Mouse (Mus musculus) lung, postnatal 0 days (tissue): ENCODE results near the gene Slc38a1.

Experiments
- CTCF ChIP-seq: IDR thresholded peaks from 2 replicates; pipeline ENCODE4 v1.5.1; 2016; ENCODE audit warnings: antibody characterized with exemption, mild to moderate bottlenecking
- EP300 ChIP-seq: IDR thresholded peaks from 2 replicates; pipeline ENCODE4 v1.6.1; 2016; ENCODE audit warnings: antibody characterized with exemption, mild to moderate bottlenecking, control low read depth

DNA sequence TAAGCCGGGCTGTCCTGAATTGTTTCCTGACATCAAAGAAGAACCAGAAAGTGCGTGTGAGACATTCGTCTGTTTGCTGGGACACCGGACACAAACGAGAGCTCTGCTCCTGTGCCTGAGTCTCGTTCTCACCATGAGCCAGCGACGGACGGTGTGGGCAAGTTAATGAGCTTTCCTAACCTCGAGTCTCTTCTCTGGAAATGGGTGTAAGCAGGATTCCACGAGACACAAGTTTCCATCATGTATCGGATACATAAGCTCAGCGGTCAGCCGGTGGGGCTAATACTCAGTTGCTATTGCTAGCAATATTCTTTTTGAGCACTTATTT, 15.5 kb upstream of the Slc38a1 start:
- TF ChIP-seq EP300 (no peak), CTCF (no peak)
